Mouse (Mus musculus) heart, adult 2 months (tissue): ENCODE data around the gene Trim47.

ENCODE experiments used
- EP300 ChIP-seq: fragments of 200-500 bp; IDR thresholded peaks from 2 replicates; pipeline ENCODE4 v1.6.1; 2011; ENCODE audit warnings: low read depth, low read length, control low read depth; ENCODE audit not compliant: insufficient read depth
- POLR2A ChIP-seq: fragments of 200-500 bp; IDR thresholded peaks from 2 replicates; pipeline ENCODE4 v1.6.1; 2011; ENCODE audit warnings: mild to moderate bottlenecking, low read depth, low read length, control low read depth; ENCODE audit not compliant: insufficient read depth

DNA sequence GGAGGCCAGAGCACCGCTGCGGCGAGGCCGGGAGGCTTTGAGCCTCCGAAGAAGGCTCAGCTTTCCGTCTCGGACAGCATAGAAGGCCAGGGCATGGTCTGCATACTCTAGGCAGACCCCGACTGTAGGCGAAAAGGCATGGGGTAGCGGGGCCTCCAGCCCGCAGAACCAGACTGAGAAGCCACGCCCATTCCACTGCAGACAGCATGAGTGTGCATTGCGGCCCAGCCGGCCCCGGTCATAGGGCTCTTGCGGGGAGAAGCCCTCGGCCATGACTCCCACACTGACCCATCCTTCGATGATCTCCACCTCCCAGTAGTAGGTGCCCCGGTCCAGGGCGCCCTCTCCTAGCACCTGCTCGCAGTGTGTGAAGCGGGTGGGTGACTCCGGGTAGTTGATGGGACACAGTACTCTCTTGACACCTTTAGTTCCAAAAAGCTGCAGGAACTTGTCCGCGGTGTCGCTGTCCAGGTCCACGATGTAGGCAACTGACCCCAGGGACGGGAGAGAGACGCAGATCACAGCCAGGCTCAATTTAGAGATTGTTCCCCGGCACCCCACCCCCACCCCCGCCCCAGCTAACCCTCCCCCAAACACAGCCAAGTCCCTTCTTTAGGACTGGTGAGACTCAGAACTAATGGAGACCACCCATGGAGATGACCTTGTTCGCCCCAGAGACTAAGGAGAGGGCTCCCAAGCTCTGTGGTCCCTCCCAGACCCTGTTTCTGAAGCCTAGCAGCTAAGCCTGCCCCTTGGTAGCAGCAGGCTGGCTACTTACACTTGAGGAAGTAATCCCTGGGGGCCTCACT lies 20.7 kb downstream of the Trim47 start:
- TF ChIP-seq EP300 (no peak), POLR2A (no peak)
